Mouse (Mus musculus) MEL-GATA-1-ER (cell line): Measurements from ENCODE around the gene Spon2.

Source experiments
- DNase-seq: peaks from one replicate; pipeline ENCODE4 v3.0.0-alpha.2; 2012; ENCODE audit warnings: low read depth; ENCODE audit errors: extremely low read depth

The Spon2 gene

GRCm38 (mm10) chr5:33218081-33218480 is at the start of gene Spon2:
Spon2 (minus strand) TSS chr5:33218455.
- DNase-seq = no peak

- no peak for DNase-seq
Measured at GRCm38 (mm10) chr5:33254416-33254815, 36.2 kb upstream of the Spon2 start.

GRCm38 (mm10) chr5:33248186-33248585 is 29.9 kb upstream of the Spon2 start:
- no peak for DNase-seq

- no peak for DNase-seq
Measured at GRCm38 (mm10) chr5:33247387-33247786, 29.1 kb upstream of the Spon2 start.

GRCm38 (mm10) chr5:33245701-33246100 is 27.4 kb upstream of the Spon2 start:
- no peak for DNase-seq

- no peak for DNase-seq
Measured at GRCm38 (mm10) chr5:33244377-33244920, 26.2 kb upstream of the Spon2 start.

- DNase-seq = no peak
Measured at GRCm38 (mm10) chr5:33239934-33240333, 21.7 kb upstream of the Spon2 start.

GRCm38 (mm10) chr5:33239111-33239714 is 21.0 kb upstream of the Spon2 start:
- no peak for DNase-seq

GRCm38 (mm10) chr5:33238256-33238645 is 20.0 kb upstream of the Spon2 start:
- no peak for DNase-seq

GRCm38 (mm10) chr5:33237600-33238255 is 19.5 kb upstream of the Spon2 start:
- no peak for DNase-seq

GRCm38 (mm10) chr5:33234391-33235031 is 16.3 kb upstream of the Spon2 start:
- DNase-seq = no peak

- no peak for DNase-seq
Measured at GRCm38 (mm10) chr5:33232791-33233190, 14.5 kb upstream of the Spon2 start.

GRCm38 (mm10) chr5:33230285-33230684 is 12.0 kb upstream of the Spon2 start:
- DNase-seq = no peak

- DNase-seq = no peak
Measured at GRCm38 (mm10) chr5:33228428-33228827, 10.2 kb upstream of the Spon2 start.

GRCm38 (mm10) chr5:33225673-33226072 is 7.4 kb upstream of the Spon2 start:
- no peak for DNase-seq

- DNase-seq = no peak
Measured at GRCm38 (mm10) chr5:33224491-33224890, 6.2 kb upstream of the Spon2 start.

GRCm38 (mm10) chr5:33222841-33223744 is 4.8 kb upstream of the Spon2 start:
- no peak for DNase-seq

- DNase-seq = no peak
Measured at GRCm38 (mm10) chr5:33222389-33222788, 4.1 kb upstream of the Spon2 start.

- no peak for DNase-seq
Measured at GRCm38 (mm10) chr5:33220350-33221044, 2.2 kb upstream of the Spon2 start.

GRCm38 (mm10) chr5:33219831-33220230 is 1.6 kb upstream of the Spon2 start:
- DNase-seq = no peak
